Mouse (Mus musculus) adrenal gland, postnatal 10 days (tissue): ENCODE measurements around the gene Lypd5. TPM values are rescaled to one million over a fixed set of nuclear protein-coding genes. Genes with fewer than 3 reads are reported as not detected.
"Not testable (repeated sequence)": the region's sequence is repeated elsewhere in the genome, so short reads cannot be mapped to it uniquely, and the experiment has no call there.

ENCODE experiments used
- DNase-seq: peaks from one replicate; pipeline ENCODE4 v3.0.0; 2021; ENCODE audit warnings: mixed read lengths
- microRNA-seq: library from miRNA; unstranded; fragments of <30 nt; microRNA quantifications from one replicate; pipeline ENCODE4 v1.2.0, GENCODE M21; 2021
- total RNA-seq, 2 experiments: library from RNA; stranded (reverse); gene quantifications; 2 replicates each; pipeline ENCODE4 v1.2.3; 2021

Gene Lypd5
- total RNA-seq, 2 experiments from 2014 or later: not detected

GRCm38 (mm10) chr7:24384070-24384469, 35.1 kb downstream of the Lypd5 start:
- no peak for DNase-seq

GRCm38 (mm10) chr7:24384827-24385226, 35.8 kb downstream of the Lypd5 start:
- peak; percentile 87 for DNase-seq

GRCm38 (mm10) chr7:24387059-24387556, 38.1 kb downstream of the Lypd5 start:
- peak; percentile 87 for DNase-seq

GRCm38 (mm10) chr7:24389516-24390187, 40.7 kb downstream of the Lypd5 start:
- peak; percentile 27 for DNase-seq

- DNase-seq: no peak
Measured at GRCm38 (mm10) chr7:24390512-24390911, 41.5 kb downstream of the Lypd5 start.

- DNase-seq: no peak
Measured at GRCm38 (mm10) chr7:24391077-24391476, 42.1 kb downstream of the Lypd5 start.

- no peak for DNase-seq
Measured at GRCm38 (mm10) chr7:24391687-24392086, 42.7 kb downstream of the Lypd5 start.

- no peak for DNase-seq
Measured at GRCm38 (mm10) chr7:24394054-24394453, 45.1 kb downstream of the Lypd5 start.

- DNase-seq: no peak
Measured at GRCm38 (mm10) chr7:24394475-24395161, 45.6 kb downstream of the Lypd5 start.

- DNase-seq: no peak
Measured at GRCm38 (mm10) chr7:24396832-24397231, 47.8 kb downstream of the Lypd5 start.

GRCm38 (mm10) chr7:24398364-24398913, 49.4 kb downstream of the Lypd5 start:
- DNase-seq: no peak

- peak; percentile 97 for DNase-seq
Measured at GRCm38 (mm10) chr7:24399256-24400081, 50.5 kb downstream of the Lypd5 start, which contains the start of gene Smg9. TSS of gene Smg9 (plus strand) at chr7:24399619.

- no peak for DNase-seq
Measured at GRCm38 (mm10) chr7:24400082-24400452, 51.1 kb downstream of the Lypd5 start.

GRCm38 (mm10) chr7:24400489-24400888, 51.5 kb downstream of the Lypd5 start:
- not testable (repeated sequence) for DNase-seq

GRCm38 (mm10) chr7:24402851-24403250, 53.9 kb downstream of the Lypd5 start:
- no peak for DNase-seq

Small RNA genes lying within 50 kb of the gene (microRNA-seq; reads per million reads assigned to microRNA genes)
- not detected for gene Gm27592

Other genes starting within 250 kb of the Lypd5 start
- 1 to 10 TPM; 2.3 to 4.8 TPM for gene Zfp112, start 236.9 kb upstream of the Lypd5 start, total RNA-seq
- gene Zfp235, start 215.0 kb upstream of the Lypd5 start, total RNA-seq: 1 to 10 TPM; 7.2 to 9.9 TPM
- gene Zfp114, start 174.1 kb upstream of the Lypd5 start, total RNA-seq: under 1 TPM; 0.61 to 0.69 TPM
- gene Zfp111, start 137.8 kb upstream of the Lypd5 start, total RNA-seq: 10 to 100 TPM in 1 of 2 experiments, 1 to 10 TPM in 1; 9.1 to 11.1 TPM
- gene Zfp109, start 111.6 kb upstream of the Lypd5 start, total RNA-seq: 1 to 10 TPM; 2.5 to 2.8 TPM
- gene Zfp108, start 94.4 kb upstream of the Lypd5 start, total RNA-seq: 1 to 10 TPM; 2.0 to 3.5 TPM
- 1 to 10 TPM; 4.1 to 4.8 TPM for gene Zfp93, start 78.8 kb upstream of the Lypd5 start, total RNA-seq
- 10 to 100 TPM in 1 of 2 experiments, 1 to 10 TPM in 1; 5.8 to 12.1 TPM for gene Zfp61, start 48.0 kb upstream of the Lypd5 start, total RNA-seq
- 1 to 10 TPM; 2.7 to 6.4 TPM for gene Zfp94, start 32.5 kb upstream of the Lypd5 start, total RNA-seq
- under 1 TPM; 0.36 to 0.42 TPM for gene Tescl, start 15.3 kb upstream of the Lypd5 start, total RNA-seq
- 1 to 10 TPM; 4.2 to 5.4 TPM for gene Kcnn4, start 21.1 kb downstream of the Lypd5 start, total RNA-seq
- 10 to 100 TPM; 19.5 to 24.1 TPM for gene Smg9, start 50.4 kb downstream of the Lypd5 start, total RNA-seq
- under 1 TPM in 1 of 2 experiments, not detected in 1; 0.27 TPM for gene Irgc1, start 103.1 kb downstream of the Lypd5 start, total RNA-seq
- gene Plaur, start 113.3 kb downstream of the Lypd5 start, total RNA-seq: 1 to 10 TPM; 6.7 to 9.4 TPM
- 1 to 10 TPM; 6.4 to 8.6 TPM for gene Cadm4, start 132.8 kb downstream of the Lypd5 start, total RNA-seq
- gene Zfp428, start 157.8 kb downstream of the Lypd5 start, total RNA-seq: 1 to 10 TPM; 6.0 to 9.1 TPM
- gene AC161166.1, start 163.3 kb downstream of the Lypd5 start, total RNA-seq: not detected
- gene Irgq, start 181.5 kb downstream of the Lypd5 start, total RNA-seq: 10 to 100 TPM; 17.6 to 23.3 TPM
- not detected for gene Pinlyp, start 196.9 kb downstream of the Lypd5 start, total RNA-seq
- gene Xrcc1, start 197.1 kb downstream of the Lypd5 start, total RNA-seq: 10 to 100 TPM; 37.4 to 48.6 TPM
- 10 to 100 TPM; 20.0 to 23.1 TPM for gene Ethe1, start 238.3 kb downstream of the Lypd5 start, total RNA-seq
- gene Zfp575, start 238.4 kb downstream of the Lypd5 start, total RNA-seq: under 1 TPM; 0.54 to 0.73 TPM